12 mouse cellular contexts compared by ENCODE assay signal in the genomic region with DNA sequence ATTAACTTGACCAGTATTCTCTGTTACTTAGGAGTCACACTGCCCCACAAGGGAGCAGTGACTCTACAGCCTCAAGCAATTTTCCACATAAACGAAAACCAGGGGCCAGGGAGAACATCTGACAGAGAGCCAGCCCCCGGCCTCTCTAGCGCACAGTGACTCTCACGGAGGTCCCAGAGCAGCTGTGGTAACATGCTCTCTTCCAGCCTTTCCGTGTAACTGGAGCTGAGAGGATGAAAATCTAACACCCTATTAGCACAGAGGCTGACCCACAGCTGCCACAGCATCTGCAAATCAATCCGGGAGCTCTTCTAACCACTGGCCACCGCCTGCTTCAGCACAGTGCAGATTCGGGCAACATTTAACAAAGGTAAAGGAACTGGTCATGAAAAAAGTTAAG.
A peak's percentile ranks its signal among the peaks of the same experiment; 100 is the strongest.
DNase-seq lines count a peak whose midpoint lies in the region; ATAC-seq and TF ChIP-seq lines count a peak whose summit lies in the region.
"Had no signal": no experiment of that assay in that cellular context is flagged by ENCODE, and none has a peak within 500 bp of the region (broad histone marks: within the 10 kb centered on the region; RNA-seq: fewer than 3 reads in every experiment).

No protein-coding gene starts in this region.

- 0 out of 2 replicates have a peak, but pooled peaks have one; percentile 44 for ATAC-seq in limb, embryonic 11.5 days (ENCODE audit: insufficient number of reproducible peaks, low FRiP score, low TSS enrichment, low read depth)
- peak; percentile 78 for ATAC-seq in limb, embryonic 15.5 days (ENCODE audit: insufficient number of reproducible peaks, low FRiP score, low TSS enrichment, low read depth)
- no peak for ATAC-seq in forebrain, embryonic 14.5 days
- ATAC-seq: intestine, embryonic 15.5 days had no signal

- peaks cover 12% of the 10 kb centered on the region; the same call in 1 of the 2 replicates for H3K36me3 ChIP-seq in limb, embryonic 11.5 days (ENCODE audit: control insufficient read depth, insufficient read depth, low read length)
- H3K36me3 ChIP-seq in limb, embryonic 10.5 days = peaks cover 90% of the 10 kb centered on the region
- H3K36me3 ChIP-seq in limb, embryonic 15.5 days = peaks cover 39% of the 10 kb centered on the region
- peaks cover 43% of the 10 kb centered on the region for H3K36me3 ChIP-seq in forebrain, embryonic 14.5 days (ENCODE audit: control insufficient read depth, insufficient read depth, low read length)

- no peaks in the 10 kb centered on the region for H3K27me3 ChIP-seq in limb, embryonic 11.5 days (ENCODE audit: control insufficient read depth, insufficient read depth, low read length)
- H3K27me3 ChIP-seq in limb, embryonic 10.5 days (ENCODE audit: low read depth, poor library complexity, severe bottlenecking) = no peaks in the 10 kb centered on the region
- H3K27me3 ChIP-seq in limb, embryonic 15.5 days = no peaks in the 10 kb centered on the region
- H3K27me3 ChIP-seq in forebrain, embryonic 14.5 days (replicated peaks; ENCODE audit: control insufficient read depth, insufficient read depth, low read length) = no peaks in the 10 kb centered on the region
- H3K27me3 ChIP-seq: heart, embryonic 13.5 days; intestine, embryonic 15.5 days; liver, embryonic 15.5 days had no signal

- no peak overlapping the region for H3K27ac ChIP-seq in limb, embryonic 11.5 days (replicated peaks; ENCODE audit: low read depth, low read length)
- H3K27ac ChIP-seq in limb, embryonic 10.5 days = no peak overlapping the region
- no peak overlapping the region for H3K27ac ChIP-seq in limb, embryonic 15.5 days
- H3K27ac ChIP-seq in left cerebral cortex, adult 2 months = no peak overlapping the region
- H3K27ac ChIP-seq in forebrain, embryonic 14.5 days (ENCODE audit: low read depth, low read length) = no peak overlapping the region
- H3K27ac ChIP-seq: heart, embryonic 13.5 days; intestine, embryonic 15.5 days; liver, embryonic 15.5 days had no signal

- no peaks in the 10 kb centered on the region for H3K4me1 ChIP-seq in limb, embryonic 11.5 days (ENCODE audit: control insufficient read depth, insufficient read depth, low read length)
- peaks cover 2% of the 10 kb centered on the region; the same call in 1 of the 2 replicates for H3K4me1 ChIP-seq in limb, embryonic 10.5 days
- H3K4me1 ChIP-seq in limb, embryonic 15.5 days = peaks cover 9% of the 10 kb centered on the region
- no peaks in the 10 kb centered on the region for H3K4me1 ChIP-seq in forebrain, embryonic 14.5 days (ENCODE audit: control insufficient read depth, insufficient read depth, low read length)
- H3K4me1 ChIP-seq: heart, embryonic 13.5 days; intestine, embryonic 15.5 days; liver, embryonic 15.5 days had no signal

- DNase-seq in gastrocnemius, adult 18-20 months (ENCODE audit: low spot score) = peak; percentile 24
- DNase-seq in gastrocnemius, postnatal 36 days = no peak
- peak; percentile 50 for DNase-seq in limb, embryonic 11.5 days (ENCODE audit: low spot score)
- no peak for DNase-seq in limb, embryonic 10.5 days (ENCODE audit: low spot score)
- peak; percentile 43 for DNase-seq in forelimb bud, embryonic 11.5 days (ENCODE audit: low read depth, low spot score)
- no peak for DNase-seq in left cerebral cortex, adult 2 months (ENCODE audit: extremely low spot score in 1 of 2, low spot score in 2 of 2)
- DNase-seq in forebrain, embryonic 14.5 days (ENCODE audit: low spot score) = no peak
- DNase-seq: cerebellum, adult 8-10 months had no signal

- intact Hi-C loops in gastrocnemius, postnatal 36 days (cut with DNase I) = no loop called here
- intact Hi-C loops in left cerebral cortex, adult 2 months (cut with DNase I) = no loop called here

- H3K9me3 ChIP-seq in limb, embryonic 11.5 days (ENCODE audit: control insufficient read depth, low read length) = no peaks in the 10 kb centered on the region
- no peaks in the 10 kb centered on the region for H3K9me3 ChIP-seq in limb, embryonic 10.5 days (replicated peaks)
- H3K9me3 ChIP-seq in limb, embryonic 15.5 days = no peaks in the 10 kb centered on the region
- no peaks in the 10 kb centered on the region for H3K9me3 ChIP-seq in forebrain, embryonic 14.5 days (replicated peaks; ENCODE audit: control insufficient read depth, low read length)
- H3K9me3 ChIP-seq: heart, embryonic 13.5 days; intestine, embryonic 15.5 days; liver, embryonic 15.5 days had no signal

- no peak overlapping the region for H3K4me2 ChIP-seq in limb, embryonic 11.5 days (ENCODE audit: low read depth, severe bottlenecking)
- H3K4me2 ChIP-seq in limb, embryonic 15.5 days = no peak overlapping the region
- H3K4me2 ChIP-seq in forebrain, embryonic 14.5 days (ENCODE audit: low read length) = no peak overlapping the region
- H3K4me2 ChIP-seq: heart, embryonic 13.5 days; intestine, embryonic 15.5 days; liver, embryonic 15.5 days had no signal

- no peak for TF ChIP-seq CTCF in left cerebral cortex, adult 2 months (IDR thresholded peaks at IDR 0.05)

- no peak overlapping the region for H3K9ac ChIP-seq in limb, embryonic 11.5 days (ENCODE audit: low read length)
- H3K9ac ChIP-seq in limb, embryonic 15.5 days = no peak overlapping the region
- H3K9ac ChIP-seq in forebrain, embryonic 14.5 days (ENCODE audit: low read length) = no peak overlapping the region
- H3K9ac ChIP-seq: heart, embryonic 13.5 days; intestine, embryonic 15.5 days; liver, embryonic 15.5 days had no signal

- 51% methylated on average over 8 of the region's 8 CpGs for WGBS in limb, embryonic 11.5 days
- WGBS in limb, embryonic 10.5 days = 75% methylated on average over 8 of the region's 8 CpGs
- WGBS in limb, embryonic 15.5 days = 28% methylated on average over 8 of the region's 8 CpGs
- 88% methylated on average over 8 of the region's 8 CpGs for WGBS in forebrain, embryonic 14.5 days

- no peak overlapping the region for H3K4me3 ChIP-seq in limb, embryonic 11.5 days (ENCODE audit: low read depth, low read length)
- H3K4me3 ChIP-seq in limb, embryonic 10.5 days = no peak overlapping the region
- no peak overlapping the region for H3K4me3 ChIP-seq in limb, embryonic 15.5 days
- H3K4me3 ChIP-seq in left cerebral cortex, adult 2 months = no peak overlapping the region
- no peak overlapping the region for H3K4me3 ChIP-seq in forebrain, embryonic 14.5 days (ENCODE audit: low read depth, low read length)
- H3K4me3 ChIP-seq: heart, embryonic 13.5 days; intestine, embryonic 15.5 days; liver, embryonic 15.5 days had no signal

Comparison
In these comparisons a context has a peak if more than half of its experiments do, and no peak if none do; other contexts are left out.
1. DNase-seq: peak in gastrocnemius, adult 18-20 months (single experiment), limb, embryonic 11.5 days (single experiment) and forelimb bud, embryonic 11.5 days (single experiment); none in gastrocnemius, postnatal 36 days (0 of 2), limb, embryonic 10.5 days (single experiment), left cerebral cortex, adult 2 months (0 of 2) and forebrain, embryonic 14.5 days (single experiment).